Mouse (Mus musculus) cortical plate, adult 2 months (tissue): ENCODE data around the gene Arhgap40.

Experiments
- CTCF ChIP-seq: fragments of 200-500 bp; IDR thresholded peaks from 2 replicates; pipeline ENCODE4 v1.5.1; 2011; ENCODE audit warnings: mild to moderate bottlenecking, control low read depth, low read length; ENCODE audit not compliant: insufficient read depth; ENCODE audit errors: extremely low read depth
- POLR2A ChIP-seq: fragments of 200-500 bp; IDR thresholded peaks from 2 replicates; pipeline ENCODE4 v1.6.1; 2011; ENCODE audit warnings: mild to moderate bottlenecking, low read length, control low read depth; ENCODE audit not compliant: insufficient read depth; ENCODE audit errors: extremely low read depth

DNA sequence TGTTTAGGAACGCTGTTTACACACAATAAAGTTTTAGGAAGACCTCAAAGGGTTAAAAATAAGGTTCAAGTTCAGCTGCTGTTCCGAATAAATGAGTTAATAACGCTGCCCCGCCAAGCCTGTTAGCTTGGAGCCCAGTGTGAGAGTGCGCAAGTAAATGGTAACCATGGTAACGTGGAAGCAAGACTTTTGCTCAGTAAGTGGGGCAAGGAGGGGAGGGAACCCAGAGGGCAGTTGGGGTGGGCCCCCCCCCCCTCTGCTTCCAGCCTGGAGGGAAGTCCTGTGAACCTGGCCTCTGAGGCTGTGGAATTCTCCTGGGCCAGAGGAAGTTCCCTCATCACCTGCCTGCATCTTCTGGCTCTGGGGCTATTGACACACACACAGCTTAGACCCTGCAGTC is 47.3 kb downstream of the Arhgap40 start:
- TF ChIP-seq CTCF (no peak), POLR2A (no peak)
